Mouse (Mus musculus) megakaryocyte, embryonic 14.5 days (primary cell): ENCODE results near the gene Calcoco2.

Experiments
- FLI1 ChIP-seq: IDR thresholded peaks from 2 replicates; pipeline ENCODE4 v1.6.1; 2012; ENCODE audit warnings: low read length, inconsistent platforms, mixed read lengths
- GATA1 ChIP-seq: IDR thresholded peaks from 3 replicates; pipeline ENCODE4 v1.6.1; 2012; ENCODE audit warnings: mixed read lengths, low read length, inconsistent platforms, borderline replicate concordance

DNA sequence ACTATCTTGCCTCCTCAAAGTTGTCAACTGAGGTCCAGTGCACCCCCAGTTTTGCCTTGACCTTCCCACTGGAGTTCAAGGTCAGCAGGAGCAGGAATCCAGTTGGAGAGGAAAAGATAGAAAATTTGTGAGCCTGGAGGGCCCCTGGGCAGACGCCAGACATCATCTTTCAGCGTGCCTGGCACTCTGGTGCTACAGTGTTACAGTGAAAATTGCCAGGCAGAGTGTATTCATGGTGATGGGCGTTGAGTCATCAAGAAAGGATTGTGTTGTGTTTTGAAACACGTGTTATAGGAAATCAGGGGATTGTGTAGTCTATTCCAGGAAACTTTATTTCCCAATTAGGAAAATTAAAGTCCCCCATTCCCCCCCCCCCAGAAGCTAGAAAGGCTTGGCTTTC is 32.0 kb upstream of the Calcoco2 start:
- TF ChIP-seq GATA1 (no peak), FLI1 (no peak)
